Mouse (Mus musculus): ENCODE measurements around the gene Mrpl30. TPM values are rescaled to one million over a fixed set of nuclear protein-coding genes. Genes with fewer than 3 reads are reported as not detected.

The Mrpl30 gene
- polyA plus RNA-seq, 1 experiment = 3.3 TPM

GRCm38 (mm10) chr1:37925971-37926370, 35.7 kb downstream of the Mrpl30 start:
- H3K9me3 ChIP-seq (ENCODE audit: control insufficient read depth, low read length) = no peaks in the 10 kb centered on the region
- no peaks in the 10 kb centered on the region; the same call in 1 of the 2 replicates for H3K27me3 ChIP-seq (ENCODE audit: control insufficient read depth)
- no peak overlapping the region for H3K4me3 ChIP-seq (replicated peaks)
- H3K36me3 ChIP-seq (ENCODE audit: control insufficient read depth) = no peaks in the 10 kb centered on the region
- no peak for TF ChIP-seq GATA1 (IDR thresholded peaks at IDR 0.05; ENCODE audit: low read length)
- TF ChIP-seq TAL1 (IDR thresholded peaks at IDR 0.05; ENCODE audit: low read length) = no peak
- H3K4me1 ChIP-seq (ENCODE audit: control insufficient read depth) = no peaks in the 10 kb centered on the region

GRCm38 (mm10) chr1:37931806-37932205, 41.5 kb downstream of the Mrpl30 start:
- TF ChIP-seq GATA1 (IDR thresholded peaks at IDR 0.05; ENCODE audit: low read length) (no peak), TAL1 (IDR thresholded peaks at IDR 0.05; ENCODE audit: low read length) (no peak)
- no peaks in the 10 kb centered on the region for H3K9me3 ChIP-seq (ENCODE audit: control insufficient read depth, low read length)
- H3K27me3 ChIP-seq (ENCODE audit: control insufficient read depth) = no peaks in the 10 kb centered on the region
- H3K4me1 ChIP-seq (ENCODE audit: control insufficient read depth) = no peaks in the 10 kb centered on the region
- no peak overlapping the region for H3K4me3 ChIP-seq (replicated peaks)
- no peaks in the 10 kb centered on the region for H3K36me3 ChIP-seq (ENCODE audit: control insufficient read depth)

Other genes with a start within 250 kb of the Mrpl30 start
- 0.08 TPM in 1 of 2 replicates, not detected in the other for gene 2010300C02Rik, start 170.4 kb upstream of the Mrpl30 start, polyA plus RNA-seq (2012)
- 0.03 and 0.04 TPM in 2 replicates for gene Tsga10, start 24.0 kb upstream of the Mrpl30 start, polyA plus RNA-seq (2012)
- gene Lipt1, start 18.7 kb upstream of the Mrpl30 start, polyA plus RNA-seq (2012) = not detected in 2 replicates
- gene Mitd1, start 66 bp upstream of the Mrpl30 start, polyA plus RNA-seq (2012) = 0.19 TPM in 2 replicates
- not detected in 2 replicates for gene Lyg2, start 26.0 kb downstream of the Mrpl30 start, polyA plus RNA-seq (2012)
- not detected in 2 replicates for gene Lyg1, start 67.3 kb downstream of the Mrpl30 start, polyA plus RNA-seq (2012)
- gene Txndc9, start 107.4 kb downstream of the Mrpl30 start, polyA plus RNA-seq (2012) = 0.46 and 1.1 TPM in 2 replicates
- 10.1 and 11.0 TPM in 2 replicates for gene Eif5b, start 107.5 kb downstream of the Mrpl30 start, polyA plus RNA-seq (2012)
- 0.21 and 0.33 TPM in 2 replicates for gene Rev1, start 239.3 kb downstream of the Mrpl30 start, polyA plus RNA-seq (2012)